Mouse (Mus musculus) liver, adult 2 months (tissue): ENCODE results near the gene 1700056E22Rik. TPM values are rescaled to one million over a fixed set of nuclear protein-coding genes. Genes with fewer than 3 reads are reported as not detected.

Experiments used
- DNase-seq: peaks from one replicate; pipeline ENCODE4 v3.0.0-alpha.2; 2011; ENCODE audit warnings: low read depth, low spot score; ENCODE audit errors: extremely low read depth
- H3K27ac ChIP-seq: fragments of 200-500 bp; replicated peaks from 2 replicates; pipeline ENCODE4 v1.5.1; 2012; ENCODE audit warnings: low read depth, mild to moderate bottlenecking, control low read depth, inconsistent platforms, low read length; ENCODE audit not compliant: insufficient read depth
- H3K27me3 ChIP-seq: fragments of 200-500 bp; 2 replicates; pipeline ENCODE4 v1.6.1; 2012; ENCODE audit warnings: mild to moderate bottlenecking, moderate library complexity, low read length, inconsistent platforms; ENCODE audit not compliant: control insufficient read depth, insufficient read depth
- H3K36me3 ChIP-seq: fragments of 200-500 bp; 2 replicates; pipeline ENCODE4 v1.6.1; 2012; ENCODE audit warnings: low read length, inconsistent platforms; ENCODE audit not compliant: control insufficient read depth, insufficient read depth
- H3K4me1 ChIP-seq: fragments of 200-500 bp; 2 replicates; pipeline ENCODE4 v1.6.1; 2011; ENCODE audit warnings: low read length; ENCODE audit not compliant: control insufficient read depth, insufficient read depth
- H3K4me3 ChIP-seq: fragments of 200-500 bp; 2 replicates; pipeline ENCODE4 v1.5.1; 2011; ENCODE audit warnings: low read depth, mild to moderate bottlenecking, control low read depth, low read length, moderate library complexity; ENCODE audit not compliant: insufficient read depth
- H3K79me2 ChIP-seq: fragments of 200-500 bp; 2 replicates; pipeline ENCODE4 v1.6.1; 2012; ENCODE audit warnings: inconsistent platforms, mild to moderate bottlenecking, low read length, moderate library complexity; ENCODE audit not compliant: control insufficient read depth, insufficient read depth
- H3K9ac ChIP-seq: fragments of 200-500 bp; 2 replicates; pipeline ENCODE4 v1.6.1; 2012; ENCODE audit warnings: low read depth, mild to moderate bottlenecking, control low read depth, inconsistent platforms, low read length
- CTCF ChIP-seq: fragments of 200-500 bp; IDR thresholded peaks from 2 replicates; pipeline ENCODE4 v1.5.1; 2011; ENCODE audit warnings: low read depth, low read length, control low read depth
- POLR2A ChIP-seq: fragments of 200-500 bp; IDR thresholded peaks from 2 replicates; pipeline ENCODE4 v1.6.1; 2011; ENCODE audit warnings: low read length, control low read depth; ENCODE audit not compliant: insufficient read depth; ENCODE audit errors: extremely low read depth
- WGBS: fragments of 180-500 bp; shearing (Covaris S2); methylation state at CpG from one replicate; pipeline ENCODE4 v1.1.7; 2018; 5-methylcytosine and 5-hydroxymethylcytosine counted together
- polyA plus RNA-seq: library from polyadenylated mRNA; depleted of rRNA; stranded (reverse); fragments of >200 nt; gene quantifications from 2 replicates; pipeline ENCODE4 v1.2.3, GENCODE M21; 2012
- total RNA-seq: library from RNA; depleted of rRNA; stranded (reverse); fragments of >200 nt; gene quantifications from 2 replicates; pipeline ENCODE4 v1.2.3, GENCODE M21; 2014

1700056E22Rik gene
- total and polyA plus RNA-seq, 2 experiments = 0.28 to 0.99 TPM

GRCm38 (mm10) chr1:184061901-184062300 is 27.8 kb upstream of the 1700056E22Rik start:
- peak overlapping the region; percentile 76 for H3K27ac ChIP-seq
- H3K27me3 ChIP-seq = no peaks in the 10 kb centered on the region
- WGBS = 24% methylated on average over 1 of the region's 1 CpGs
- no peak for TF ChIP-seq CTCF
- no peak for TF ChIP-seq POLR2A
- H3K9ac ChIP-seq = no peak overlapping the region
- DNase-seq = peak; percentile 90
- H3K4me3 ChIP-seq = no peak overlapping the region
- peaks cover 38% of the 10 kb centered on the region for H3K4me1 ChIP-seq
- no peaks in the 10 kb centered on the region for H3K36me3 ChIP-seq
- peaks cover 15% of the 10 kb centered on the region; the same call in 1 of the 2 replicates for H3K79me2 ChIP-seq

GRCm38 (mm10) chr1:184060828-184061734 is 27.0 kb upstream of the 1700056E22Rik start:
- H3K27ac ChIP-seq = peak overlapping the region; percentile 80
- WGBS = 56% methylated on average over 4 of the region's 4 CpGs
- peaks cover 14% of the 10 kb centered on the region; the same call in 1 of the 2 replicates for H3K79me2 ChIP-seq
- peaks cover 38% of the 10 kb centered on the region for H3K4me1 ChIP-seq
- TF ChIP-seq POLR2A = no peak
- no peaks in the 10 kb centered on the region for H3K36me3 ChIP-seq
- peak overlapping the region; percentile 5; the same call in 1 of the 2 replicates for H3K9ac ChIP-seq
- no peak for DNase-seq
- H3K27me3 ChIP-seq = no peaks in the 10 kb centered on the region
- no peak overlapping the region for H3K4me3 ChIP-seq

GRCm38 (mm10) chr1:184060381-184060780 is 26.3 kb upstream of the 1700056E22Rik start:
- peak overlapping the region; percentile 29 for H3K9ac ChIP-seq
- WGBS = 14% methylated on average over 9 of the region's 9 CpGs
- TF ChIP-seq POLR2A (no peak), CTCF (no peak)
- peaks cover 38% of the 10 kb centered on the region for H3K4me1 ChIP-seq
- H3K27me3 ChIP-seq = no peaks in the 10 kb centered on the region
- H3K27ac ChIP-seq = peak overlapping the region; percentile 93
- peak; percentile 88 for DNase-seq
- no peak overlapping the region for H3K4me3 ChIP-seq
- H3K79me2 ChIP-seq = peaks cover 14% of the 10 kb centered on the region; the same call in 1 of the 2 replicates
- no peaks in the 10 kb centered on the region for H3K36me3 ChIP-seq

GRCm38 (mm10) chr1:184059814-184060213 is 25.7 kb upstream of the 1700056E22Rik start:
- 48% methylated on average over 3 of the region's 3 CpGs for WGBS
- TF ChIP-seq POLR2A (no peak), CTCF (no peak)
- H3K4me3 ChIP-seq = no peak overlapping the region
- H3K9ac ChIP-seq = no peak overlapping the region; the same call in 1 of the 2 replicates
- H3K27ac ChIP-seq = peak overlapping the region; percentile 93
- H3K36me3 ChIP-seq = no peaks in the 10 kb centered on the region
- H3K79me2 ChIP-seq = peaks cover 14% of the 10 kb centered on the region; the same call in 1 of the 2 replicates
- peaks cover 38% of the 10 kb centered on the region for H3K4me1 ChIP-seq
- H3K27me3 ChIP-seq = no peaks in the 10 kb centered on the region
- DNase-seq = no peak

- no peak for TF ChIP-seq POLR2A
- TF ChIP-seq CTCF = no peak
- Histone ChIP-seq H3K79me2 (peaks cover 10% of the 10 kb centered on the region; the same call in 1 of the 2 replicates), H3K4me1 (peaks cover 49% of the 10 kb centered on the region), H3K4me3 (no peak overlapping the region), H3K36me3 (no peaks in the 10 kb centered on the region), H3K27ac (peak overlapping the region; percentile 73), H3K27me3 (no peaks in the 10 kb centered on the region), H3K9ac (no peak overlapping the region)
- 9% methylated on average over 8 of the region's 8 CpGs for WGBS
- DNase-seq = peak; percentile 88
Measured at GRCm38 (mm10) chr1:184058206-184058605, 24.1 kb upstream of the 1700056E22Rik start.
